Mouse (Mus musculus): ENCODE results near the gene Foxa2.

GRCm38 (mm10) chr2:148043976-148044876 is 2.5 kb downstream of the Foxa2 start:
- TF ChIP-seq CTCF (IDR thresholded peaks at IDR 0.05; ENCODE audit: low read depth, low read length): no peak
- no peak for TF ChIP-seq TAL1 (conservative IDR thresholded peaks at IDR 0.05; ENCODE audit: low read depth, low read length)
- no peak for TF ChIP-seq POLR2AphosphoS5 (IDR thresholded peaks at IDR 0.05; ENCODE audit: insufficient replicate concordance, low read depth, low read length)
- no peak for TF ChIP-seq GATA1 (IDR thresholded peaks at IDR 0.05; ENCODE audit: borderline replicate concordance, low read length)
- TF ChIP-seq GATA2 (IDR thresholded peaks at IDR 0.05; ENCODE audit: borderline replicate concordance, low read depth, low read length): no peak
